Mouse (Mus musculus): ENCODE measurements at regions not wholly inside any gene's neighbourhood (a gene's known extent, or its start where the extent isn't known, plus 50 kb on each side); places are given as distances from the start of the nearest gene placed in this dataset.

DNA sequence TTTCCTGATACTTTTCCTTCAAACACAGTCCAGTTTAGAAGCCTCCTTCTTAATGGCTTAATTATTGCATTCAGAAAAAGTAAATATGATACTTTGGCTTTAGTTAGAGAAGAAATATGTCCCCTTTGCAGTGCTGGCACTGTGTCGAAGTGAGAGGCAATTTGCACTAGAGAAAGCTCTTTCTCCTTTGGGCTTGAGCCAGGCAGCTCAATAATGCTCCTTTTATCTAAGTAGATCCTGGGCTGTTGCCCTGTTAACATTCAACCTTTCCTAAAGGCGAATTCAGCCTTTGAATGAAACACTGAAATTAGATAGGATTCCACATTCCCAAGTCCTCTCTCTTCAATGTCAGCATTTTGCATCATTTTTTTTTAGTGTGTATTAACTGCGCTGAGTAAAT lies 386.5 kb downstream of the Epha4 start:
- no peak overlapping the region; the same call in 1 of the 2 replicates for H3K27ac ChIP-seq (ENCODE audit: low read depth)
- no peaks in the 10 kb centered on the region for H3K27me3 ChIP-seq (ENCODE audit: control insufficient read depth, insufficient read depth, low read length)
- H3K4me2 ChIP-seq (ENCODE audit: low read depth, low read length) = no peak overlapping the region
- DNase-seq (ENCODE audit: low spot score) (no peak), ATAC-seq (ENCODE audit: insufficient read depth, low read depth) (no peak)
- TF ChIP-seq CTCF (IDR thresholded peaks at IDR 0.05; ENCODE audit: low read depth) (no peak), EP300 (IDR thresholded peaks at IDR 0.05; ENCODE audit: low read depth) (no peak)
- no peak overlapping the region for H3K4me3 ChIP-seq (ENCODE audit: low read depth, low read length)
- H3K4me1 ChIP-seq (ENCODE audit: control insufficient read depth, insufficient read depth) = peaks cover 7% of the 10 kb centered on the region; the same call in 1 of the 2 replicates
- WGBS = 43% methylated on average over 3 of the region's 3 CpGs
- H3K36me3 ChIP-seq (replicated peaks; ENCODE audit: control insufficient read depth, insufficient read depth, low read length) = no peaks in the 10 kb centered on the region
- no peak overlapping the region for H3K9ac ChIP-seq (replicated peaks; ENCODE audit: low read depth, low read length)
- H3K9me3 ChIP-seq (replicated peaks; ENCODE audit: control insufficient read depth, low read length) = no peaks in the 10 kb centered on the region

DNA sequence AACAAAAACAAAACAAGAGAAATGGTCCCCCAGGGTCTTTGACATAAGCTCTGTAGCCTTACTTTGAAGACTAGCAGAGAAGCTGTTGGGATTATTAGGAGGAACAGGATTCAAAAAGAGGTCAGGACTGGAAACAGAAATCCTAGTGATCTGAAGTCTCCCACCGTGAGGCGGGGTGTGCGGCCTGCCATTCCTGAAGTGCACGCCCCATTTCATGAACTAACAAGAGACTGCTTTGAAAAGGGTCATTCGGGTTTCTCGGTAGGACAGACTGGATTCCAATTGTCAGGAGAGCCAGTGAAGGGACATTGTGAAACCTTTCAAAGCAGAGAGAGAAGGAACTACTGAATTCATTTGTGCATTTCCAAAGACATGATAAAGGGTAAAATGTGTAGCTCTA lies 377.2 kb downstream of the Epha4 start:
- Histone ChIP-seq H3K27ac (ENCODE audit: low read depth) (no peak overlapping the region), H3K4me3 (ENCODE audit: low read depth, low read length) (no peak overlapping the region), H3K4me2 (ENCODE audit: low read depth, low read length) (no peak overlapping the region), H3K36me3 (replicated peaks; ENCODE audit: control insufficient read depth, insufficient read depth, low read length) (no peaks in the 10 kb centered on the region), H3K9ac (replicated peaks; ENCODE audit: low read depth, low read length) (no peak overlapping the region), H3K9me3 (replicated peaks; ENCODE audit: control insufficient read depth, low read length) (no peaks in the 10 kb centered on the region), H3K27me3 (ENCODE audit: control insufficient read depth, insufficient read depth, low read length) (no peaks in the 10 kb centered on the region), H3K4me1 (ENCODE audit: control insufficient read depth, insufficient read depth) (no peaks in the 10 kb centered on the region)
- ATAC-seq (ENCODE audit: insufficient read depth, low read depth) (no peak), DNase-seq (ENCODE audit: low spot score) (no peak)
- no peak for TF ChIP-seq EP300 (IDR thresholded peaks at IDR 0.05; ENCODE audit: low read depth)
- no peak for TF ChIP-seq CTCF (IDR thresholded peaks at IDR 0.05; ENCODE audit: low read depth)
- WGBS = 79% methylated on average over 6 of the region's 6 CpGs

DNA sequence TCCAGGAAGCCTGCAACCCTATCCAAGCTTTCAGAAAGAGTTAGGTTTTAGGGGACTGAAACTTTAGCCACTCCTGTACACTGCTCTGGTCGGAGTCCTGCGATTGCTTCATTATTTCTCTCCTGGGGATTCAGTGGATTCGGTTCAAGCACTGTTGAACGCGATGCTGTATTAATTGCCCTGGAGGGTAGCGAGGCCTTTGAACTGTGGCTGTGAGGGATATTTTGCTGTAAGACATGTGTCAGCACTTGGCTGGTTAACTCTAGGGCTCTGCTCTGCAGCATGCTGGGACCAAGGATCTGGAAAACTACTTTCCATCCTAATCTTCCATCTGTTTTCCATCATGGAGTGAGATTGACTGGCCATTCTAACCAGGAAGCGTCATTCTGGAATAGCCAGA lies 374.0 kb downstream of the Epha4 start:
- Histone ChIP-seq H3K27me3 (ENCODE audit: control insufficient read depth, insufficient read depth, low read length) (no peaks in the 10 kb centered on the region), H3K9me3 (replicated peaks; ENCODE audit: control insufficient read depth, low read length) (no peaks in the 10 kb centered on the region), H3K27ac (ENCODE audit: low read depth) (no peak overlapping the region), H3K4me3 (ENCODE audit: low read depth, low read length) (no peak overlapping the region), H3K4me1 (ENCODE audit: control insufficient read depth, insufficient read depth) (no peaks in the 10 kb centered on the region), H3K9ac (replicated peaks; ENCODE audit: low read depth, low read length) (no peak overlapping the region), H3K4me2 (ENCODE audit: low read depth, low read length) (no peak overlapping the region), H3K36me3 (replicated peaks; ENCODE audit: control insufficient read depth, insufficient read depth, low read length) (no peaks in the 10 kb centered on the region)
- 51% methylated on average over 7 of the region's 7 CpGs for WGBS
- ATAC-seq (ENCODE audit: insufficient read depth, low read depth) (no peak), DNase-seq (ENCODE audit: low spot score) (no peak)
- no peak for TF ChIP-seq CTCF (IDR thresholded peaks at IDR 0.05; ENCODE audit: low read depth)
- no peak for TF ChIP-seq EP300 (IDR thresholded peaks at IDR 0.05; ENCODE audit: low read depth)

DNA sequence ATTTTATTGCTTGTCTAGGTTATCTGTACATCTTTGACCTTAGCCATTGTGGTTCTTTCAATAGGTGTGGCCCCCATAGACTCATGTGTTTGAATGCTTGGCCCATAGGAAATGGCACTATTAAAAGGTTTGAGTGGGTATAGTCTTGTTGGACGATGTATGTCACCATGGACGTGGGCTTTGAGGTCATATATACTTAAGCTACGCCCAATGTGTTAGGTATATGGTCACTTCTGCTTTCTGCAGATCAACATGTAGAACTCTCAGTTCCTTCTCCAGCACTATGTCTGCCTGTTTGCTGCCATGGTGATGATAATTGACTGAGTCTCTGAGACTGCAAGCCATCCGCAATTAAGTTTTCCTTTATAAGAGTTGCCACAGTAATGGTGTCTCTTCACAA lies 366.8 kb downstream of the Epha4 start:
- Histone ChIP-seq H3K9me3 (replicated peaks; ENCODE audit: control insufficient read depth, low read length) (no peaks in the 10 kb centered on the region), H3K27ac (ENCODE audit: low read depth) (no peak overlapping the region), H3K36me3 (replicated peaks; ENCODE audit: control insufficient read depth, insufficient read depth, low read length) (no peaks in the 10 kb centered on the region), H3K4me3 (ENCODE audit: low read depth, low read length) (no peak overlapping the region), H3K4me2 (ENCODE audit: low read depth, low read length) (no peak overlapping the region), H3K27me3 (ENCODE audit: control insufficient read depth, insufficient read depth, low read length) (no peaks in the 10 kb centered on the region), H3K9ac (replicated peaks; ENCODE audit: low read depth, low read length) (no peak overlapping the region), H3K4me1 (ENCODE audit: control insufficient read depth, insufficient read depth) (no peaks in the 10 kb centered on the region)
- ATAC-seq (ENCODE audit: insufficient read depth, low read depth) (no peak), DNase-seq (ENCODE audit: low spot score) (no peak)
- WGBS = 89% methylated on average over 4 of the region's 4 CpGs
- no peak for TF ChIP-seq EP300 (IDR thresholded peaks at IDR 0.05; ENCODE audit: low read depth)
- no peak for TF ChIP-seq CTCF (IDR thresholded peaks at IDR 0.05; ENCODE audit: low read depth)

DNA sequence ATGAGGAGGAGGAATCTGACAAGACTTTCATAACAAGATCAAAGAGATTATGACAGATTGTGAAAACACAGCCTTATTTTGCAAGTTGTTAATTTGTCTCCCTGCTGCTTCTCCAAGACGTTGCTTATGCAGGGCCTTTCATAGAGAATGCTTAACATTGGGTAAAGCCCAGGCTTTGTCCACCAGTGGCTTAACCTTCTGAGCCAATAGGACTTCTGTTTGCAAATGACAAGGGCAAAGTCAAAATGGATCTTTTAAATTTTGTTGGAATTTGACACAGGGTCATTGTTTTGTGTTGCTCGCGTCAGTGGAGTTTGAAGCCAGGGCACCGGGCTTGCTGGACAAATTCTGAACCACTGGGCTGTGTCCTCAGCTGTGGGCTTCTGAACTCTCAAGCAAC lies 346.6 kb downstream of the Epha4 start:
- no peak overlapping the region for H3K4me3 ChIP-seq (ENCODE audit: low read depth, low read length)
- no peak for TF ChIP-seq EP300 (IDR thresholded peaks at IDR 0.05; ENCODE audit: low read depth)
- no peak for TF ChIP-seq CTCF (IDR thresholded peaks at IDR 0.05; ENCODE audit: low read depth)
- no peak overlapping the region for H3K4me2 ChIP-seq (ENCODE audit: low read depth, low read length)
- H3K9ac ChIP-seq (replicated peaks; ENCODE audit: low read depth, low read length) = no peak overlapping the region
- no peak overlapping the region for H3K27ac ChIP-seq (ENCODE audit: low read depth)
- no peaks in the 10 kb centered on the region for H3K9me3 ChIP-seq (replicated peaks; ENCODE audit: control insufficient read depth, low read length)
- WGBS = 91% methylated on average over 4 of the region's 4 CpGs
- no peaks in the 10 kb centered on the region for H3K27me3 ChIP-seq (ENCODE audit: control insufficient read depth, insufficient read depth, low read length)
- DNase-seq (ENCODE audit: low spot score) = no peak
- H3K36me3 ChIP-seq (replicated peaks; ENCODE audit: control insufficient read depth, insufficient read depth, low read length) = no peaks in the 10 kb centered on the region
- no peak for ATAC-seq (ENCODE audit: insufficient read depth, low read depth)
- H3K4me1 ChIP-seq (ENCODE audit: control insufficient read depth, insufficient read depth) = no peaks in the 10 kb centered on the region

DNA sequence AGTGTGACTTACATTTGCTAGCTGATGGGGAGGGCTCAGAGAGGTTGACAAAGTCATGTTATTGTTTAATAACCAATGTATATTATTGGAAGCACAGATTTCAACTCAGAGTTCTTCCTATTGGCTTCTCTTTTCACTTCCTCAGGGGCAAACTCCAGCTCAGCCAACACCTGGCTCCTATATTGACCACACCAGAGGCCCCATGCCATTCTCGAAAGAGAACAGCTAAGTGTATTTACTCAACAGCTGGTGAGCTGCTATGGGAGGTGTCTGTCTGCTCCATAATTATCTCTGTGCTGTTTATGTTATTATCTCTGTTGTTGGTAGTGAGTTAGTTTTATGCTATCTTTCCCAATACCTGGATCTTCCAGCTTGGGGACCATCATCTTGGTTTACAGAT lies 342.4 kb downstream of the Epha4 start:
- no peaks in the 10 kb centered on the region for H3K4me1 ChIP-seq (ENCODE audit: control insufficient read depth, insufficient read depth)
- H3K27ac ChIP-seq (ENCODE audit: low read depth) = no peak overlapping the region
- WGBS = 67% methylated on average over 1 of the region's 1 CpGs
- H3K36me3 ChIP-seq (replicated peaks; ENCODE audit: control insufficient read depth, insufficient read depth, low read length) = no peaks in the 10 kb centered on the region
- no peak for DNase-seq (ENCODE audit: low spot score)
- no peak for ATAC-seq (ENCODE audit: insufficient read depth, low read depth)
- H3K4me3 ChIP-seq (ENCODE audit: low read depth, low read length) = no peak overlapping the region
- H3K9ac ChIP-seq (replicated peaks; ENCODE audit: low read depth, low read length) = no peak overlapping the region
- no peak for TF ChIP-seq CTCF (IDR thresholded peaks at IDR 0.05; ENCODE audit: low read depth)
- TF ChIP-seq EP300 (IDR thresholded peaks at IDR 0.05; ENCODE audit: low read depth) = no peak
- H3K27me3 ChIP-seq (ENCODE audit: control insufficient read depth, insufficient read depth, low read length) = no peaks in the 10 kb centered on the region
- H3K4me2 ChIP-seq (ENCODE audit: low read depth, low read length) = no peak overlapping the region
- H3K9me3 ChIP-seq (replicated peaks; ENCODE audit: control insufficient read depth, low read length) = no peaks in the 10 kb centered on the region

Data from heart, postnatal 0 days (tissue).